Mouse (Mus musculus) kidney, embryonic 14.5 days (tissue): ENCODE data around the gene Pxmp4. TPM values are rescaled to one million over a fixed set of nuclear protein-coding genes. Genes with fewer than 3 reads are reported as not detected.

Source experiments
- ATAC-seq: fragments of 200-750 bp; cut with Nextera tagmentation; 2 replicates; pipeline ENCODE4 v1.8.0; 2017; ENCODE audit warnings: moderate number of reproducible peaks, mild to moderate bottlenecking, moderate TSS enrichment, moderate library complexity; ENCODE audit not compliant: low FRiP score, low TSS enrichment
- H3K27ac ChIP-seq: fragments of 300-500 bp; sonication (generic); 2 replicates; pipeline ENCODE4 v1.5.1; 2014; ENCODE audit warnings: low read depth, mild to moderate bottlenecking, low read length, moderate library complexity, mixed read lengths
- H3K27me3 ChIP-seq: fragments of 300-500 bp; sonication (generic); 2 replicates; pipeline ENCODE4 v1.6.1; 2014; ENCODE audit warnings: mild to moderate bottlenecking, low read length; ENCODE audit not compliant: control insufficient read depth, insufficient read depth
- H3K36me3 ChIP-seq: fragments of 300-500 bp; sonication (generic); 2 replicates; pipeline ENCODE4 v1.6.1; 2014; ENCODE audit warnings: low read length, mixed read lengths; ENCODE audit not compliant: control insufficient read depth, insufficient read depth
- H3K4me1 ChIP-seq: fragments of 300-500 bp; sonication (generic); 2 replicates; pipeline ENCODE4 v1.6.1; 2014; ENCODE audit warnings: low read length, mixed read lengths; ENCODE audit not compliant: control insufficient read depth, insufficient read depth
- H3K4me2 ChIP-seq: fragments of 300-500 bp; sonication (generic); replicated peaks from 2 replicates; pipeline ENCODE4 v1.6.1; 2014; ENCODE audit warnings: low read depth, mild to moderate bottlenecking, low read length
- H3K4me3 ChIP-seq: fragments of 300-500 bp; sonication (generic); 2 replicates; pipeline ENCODE4 v1.5.1; 2014; ENCODE audit warnings: mild to moderate bottlenecking, low read length
- H3K9ac ChIP-seq: fragments of 300-500 bp; sonication (generic); 2 replicates; pipeline ENCODE4 v1.6.1; 2014; ENCODE audit warnings: low read depth, mild to moderate bottlenecking, low read length, moderate library complexity
- H3K9me3 ChIP-seq: fragments of 300-500 bp; sonication (generic); 2 replicates; pipeline ENCODE4 v1.6.1; 2016; ENCODE audit warnings: low read length; ENCODE audit not compliant: control insufficient read depth
- WGBS: fragments of 180-500 bp; shearing (Covaris S2); extraction: QIAGEN DNeasy Blood & Tissue Kit; methylation state at CpG from one replicate; pipeline ENCODE4 v1.1.7; 2014; 5-methylcytosine and 5-hydroxymethylcytosine counted together
- polyA plus RNA-seq: library from polyadenylated mRNA; unstranded; fragments of >200 nt; fragmentation: Nextera tagmentation; extraction: Ambion mirVana; gene quantifications from 2 replicates; pipeline ENCODE4 v1.2.1, GENCODE M21; 2014

Gene Pxmp4
- polyA plus RNA-seq, 1 experiment from 2014 or later = 25.9 TPM

DNA sequence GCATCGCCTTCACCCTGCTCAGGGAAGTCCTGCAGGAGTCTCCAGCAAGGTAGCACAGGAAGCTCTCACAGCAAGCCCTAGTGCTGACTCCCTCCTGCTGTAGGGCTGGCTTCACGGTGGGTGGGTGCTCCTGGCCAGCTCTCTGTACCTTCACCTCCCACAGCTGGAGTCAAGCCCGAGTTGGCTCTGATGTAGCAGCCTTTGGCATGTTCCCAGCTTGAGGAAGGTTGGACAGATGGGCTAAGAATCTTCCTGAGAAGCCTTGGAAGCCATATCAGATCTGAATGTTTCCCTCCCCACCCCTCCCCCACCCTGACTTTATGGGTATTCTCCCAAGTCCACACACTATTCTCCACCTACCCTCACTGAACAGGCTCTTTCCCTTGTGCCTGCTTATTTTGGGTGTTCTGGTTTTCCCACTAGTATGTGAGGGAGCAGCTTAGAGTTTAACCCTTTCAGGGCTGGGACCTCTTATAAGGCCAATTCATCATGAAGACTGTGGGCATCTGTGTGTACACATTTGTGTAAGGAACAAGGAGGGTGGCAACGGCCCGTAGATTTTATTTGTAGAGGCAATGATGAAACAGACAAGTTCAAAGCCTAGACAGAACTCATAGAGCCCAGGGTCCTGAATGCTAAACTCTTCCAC is 46.2 kb downstream of the Pxmp4 start:
- Histone ChIP-seq H3K9me3 (no peaks in the 10 kb centered on the region), H3K27me3 (peaks cover 6% of the 10 kb centered on the region; the same call in 1 of the 2 replicates), H3K36me3 (peaks cover 17% of the 10 kb centered on the region), H3K27ac (no peak overlapping the region), H3K4me3 (no peak overlapping the region), H3K4me2 (no peak overlapping the region), H3K4me1 (peaks cover 6% of the 10 kb centered on the region; the same call in 1 of the 2 replicates), H3K9ac (no peak overlapping the region; the same call in 1 of the 2 replicates)
- WGBS = 49% methylated on average over 5 of the region's 5 CpGs
- ATAC-seq = no peak

DNA sequence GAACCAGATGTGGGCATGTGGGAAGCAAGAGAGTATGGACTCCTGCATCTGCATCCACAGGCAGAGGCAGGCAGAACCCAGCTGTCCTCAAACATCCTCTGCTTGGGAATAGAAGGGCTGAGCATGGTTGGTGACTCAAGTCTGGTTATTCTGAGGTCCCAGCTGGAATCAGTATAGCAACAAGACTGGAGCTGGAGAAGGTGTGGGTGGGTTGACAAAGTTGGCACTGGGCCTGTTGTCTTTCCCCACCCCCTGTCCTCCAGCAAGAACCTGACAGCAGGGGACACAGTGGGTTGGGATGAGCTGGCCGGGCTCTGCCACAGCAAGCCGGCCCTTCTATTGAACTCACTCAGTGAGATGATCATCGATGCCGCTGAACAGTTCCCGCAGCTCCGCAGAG is 48.3 kb downstream of the Pxmp4 start:
- Histone ChIP-seq H3K4me3 (no peak overlapping the region), H3K36me3 (no peaks in the 10 kb centered on the region), H3K27ac (no peak overlapping the region), H3K9ac (no peak overlapping the region), H3K27me3 (peaks cover 26% of the 10 kb centered on the region), H3K4me1 (peaks cover 6% of the 10 kb centered on the region; the same call in 1 of the 2 replicates), H3K9me3 (no peaks in the 10 kb centered on the region), H3K4me2 (no peak overlapping the region)
- ATAC-seq = no peak
- WGBS = 91% methylated on average over 6 of the region's 6 CpGs

DNA sequence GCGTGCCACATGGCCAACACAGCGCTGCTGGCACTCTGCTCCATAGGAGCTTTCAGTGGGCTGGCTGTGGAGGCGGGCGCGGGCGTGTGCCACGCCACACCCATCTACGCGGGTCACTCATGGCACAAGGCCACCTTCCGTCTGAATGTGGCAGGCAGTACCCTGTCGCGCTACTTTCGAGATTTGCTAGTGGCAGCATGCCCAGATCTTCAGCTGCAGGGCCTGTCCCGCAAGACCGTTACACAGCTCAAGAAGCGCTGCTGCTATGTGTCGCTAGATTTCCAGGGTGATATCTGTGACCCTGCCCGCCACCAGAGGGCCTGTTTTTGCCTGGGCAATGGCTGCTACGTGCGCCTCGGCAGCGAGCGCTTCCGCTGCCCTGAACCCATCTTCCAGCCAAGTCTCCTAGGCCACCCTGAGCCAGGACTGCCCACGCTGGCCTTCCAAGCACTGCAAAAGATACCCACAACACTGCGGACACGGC is 51.0 kb downstream of the Pxmp4 start:
- Histone ChIP-seq H3K4me3 (peak overlapping the region; percentile 12; the same call in 1 of the 2 replicates), H3K27ac (no peak overlapping the region), H3K4me1 (peaks cover 10% of the 10 kb centered on the region), H3K4me2 (peak overlapping the region; percentile 27), H3K27me3 (peaks cover 32% of the 10 kb centered on the region), H3K9me3 (no peaks in the 10 kb centered on the region), H3K9ac (no peak overlapping the region), H3K36me3 (no peaks in the 10 kb centered on the region)
- 32% methylated on average over 27 of the region's 27 CpGs for WGBS
- peak; percentile 16; the same call in 1 of the 2 replicates for ATAC-seq

DNA sequence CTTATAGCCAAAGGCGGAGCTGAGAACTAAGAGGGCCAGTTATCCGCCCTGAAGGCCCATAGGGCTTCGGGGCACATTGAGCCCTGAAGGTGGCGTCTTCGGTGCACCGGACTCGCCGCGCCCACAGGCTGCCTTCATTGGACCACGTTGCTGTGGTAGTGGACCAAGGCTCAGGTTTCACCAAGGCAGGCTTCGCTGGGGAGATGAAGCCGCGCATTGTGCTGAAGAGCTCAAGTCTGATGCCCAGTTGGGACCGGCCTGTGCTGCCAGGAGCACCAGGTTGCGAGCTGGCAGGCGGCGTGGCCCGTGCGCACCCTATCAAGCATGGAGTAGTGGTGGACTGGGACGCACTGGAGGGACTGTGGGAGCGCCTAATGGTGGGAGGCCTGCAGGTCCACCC is 51.6 kb downstream of the Pxmp4 start:
- Histone ChIP-seq H3K4me2 (peak overlapping the region; percentile 27), H3K36me3 (no peaks in the 10 kb centered on the region), H3K27me3 (peaks cover 32% of the 10 kb centered on the region), H3K4me3 (peak overlapping the region; percentile 12; the same call in 1 of the 2 replicates), H3K9ac (no peak overlapping the region), H3K9me3 (no peaks in the 10 kb centered on the region), H3K4me1 (peaks cover 10% of the 10 kb centered on the region), H3K27ac (no peak overlapping the region)
- peak; percentile 26; the same call in 1 of the 2 replicates for ATAC-seq
- WGBS = 31% methylated on average over 21 of the region's 21 CpGs

DNA sequence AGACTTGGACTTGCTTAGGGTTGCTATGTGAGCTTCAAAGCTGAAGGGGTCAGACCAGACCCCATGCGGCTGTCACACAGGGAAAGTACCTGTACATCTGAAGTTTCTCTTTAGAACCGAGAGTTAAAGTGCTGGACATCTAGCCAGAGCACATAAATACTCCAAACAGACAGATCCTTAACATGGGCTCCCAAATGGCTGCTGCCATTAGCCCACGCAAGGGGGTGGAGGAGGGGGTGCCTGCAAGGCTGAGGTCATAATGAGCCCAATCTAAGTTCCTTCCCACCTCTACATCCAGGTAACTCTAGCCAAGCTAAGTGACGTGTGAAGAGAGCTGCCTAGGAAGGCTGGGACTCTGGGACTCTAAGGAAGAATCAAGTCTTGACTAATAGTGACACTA is 52.0 kb downstream of the Pxmp4 start, which contains the start of gene Actl10:
Gene Actl10 (plus strand): TSS at position 301 of the 400 bp plus-strand sequence.
- Histone ChIP-seq H3K9me3 (no peaks in the 10 kb centered on the region), H3K36me3 (no peaks in the 10 kb centered on the region), H3K4me1 (peaks cover 10% of the 10 kb centered on the region), H3K4me2 (peak within 1 kb of the TSS; percentile 27), H3K9ac (no peak within 1 kb of the TSS), H3K27ac (no peak within 1 kb of the TSS), H3K4me3 (peak within 1 kb of the TSS; percentile 12; the same call in 1 of the 2 replicates), H3K27me3 (peaks cover 32% of the 10 kb centered on the region)
- no peak for ATAC-seq
- WGBS = 76% methylated on average over 4 of the region's 4 CpGs

DNA sequence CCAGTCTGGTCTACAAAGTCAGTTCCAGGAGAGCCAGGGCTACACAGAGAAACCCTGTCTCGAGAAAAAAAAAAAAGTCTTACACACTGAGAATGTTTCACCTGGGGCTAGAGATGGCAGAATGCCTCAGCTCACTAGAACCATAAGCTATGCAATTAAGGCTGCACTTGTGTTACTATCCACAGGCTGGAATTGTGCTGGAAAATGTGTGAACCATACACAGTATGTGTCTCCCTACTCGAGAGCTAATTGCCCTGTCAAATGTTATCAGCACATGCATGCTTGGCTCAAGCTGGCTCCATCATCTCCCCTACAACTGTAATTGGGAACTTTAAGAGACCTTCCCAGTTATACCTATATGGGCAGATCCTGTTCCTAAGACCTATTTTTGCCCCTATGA is 52.6 kb downstream of the Pxmp4 start:
- Histone ChIP-seq H3K9ac (no peak overlapping the region), H3K27me3 (peaks cover 32% of the 10 kb centered on the region), H3K4me3 (no peak overlapping the region), H3K4me1 (peaks cover 10% of the 10 kb centered on the region), H3K9me3 (no peaks in the 10 kb centered on the region), H3K4me2 (no peak overlapping the region), H3K27ac (no peak overlapping the region), H3K36me3 (no peaks in the 10 kb centered on the region)
- no peak for ATAC-seq
- 82% methylated on average over 2 of the region's 2 CpGs for WGBS

DNA sequence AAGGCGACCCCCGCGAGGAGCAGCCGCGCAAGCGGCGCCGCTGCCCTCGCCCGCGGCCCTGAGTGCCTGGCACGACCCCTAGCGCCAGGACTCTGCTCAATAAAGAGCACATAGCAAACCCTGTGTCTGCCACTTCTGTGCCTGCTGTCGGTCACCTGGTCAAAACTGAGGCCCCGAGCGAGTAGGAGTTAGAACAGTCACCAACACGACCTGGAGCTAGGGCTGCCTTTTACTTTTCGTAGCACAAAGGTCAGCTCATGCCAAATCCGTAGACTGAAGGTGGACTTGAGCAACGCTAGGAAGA is 53.7 kb downstream of the Pxmp4 start:
- Histone ChIP-seq H3K4me1 (peaks cover 10% of the 10 kb centered on the region), H3K4me3 (peak overlapping the region; percentile 42), H3K9me3 (no peaks in the 10 kb centered on the region), H3K27ac (no peak overlapping the region), H3K27me3 (peaks cover 32% of the 10 kb centered on the region), H3K36me3 (no peaks in the 10 kb centered on the region), H3K9ac (no peak overlapping the region), H3K4me2 (peak overlapping the region; percentile 92)
- 16% methylated on average over 20 of the region's 20 CpGs for WGBS
- ATAC-seq = no peak

DNA sequence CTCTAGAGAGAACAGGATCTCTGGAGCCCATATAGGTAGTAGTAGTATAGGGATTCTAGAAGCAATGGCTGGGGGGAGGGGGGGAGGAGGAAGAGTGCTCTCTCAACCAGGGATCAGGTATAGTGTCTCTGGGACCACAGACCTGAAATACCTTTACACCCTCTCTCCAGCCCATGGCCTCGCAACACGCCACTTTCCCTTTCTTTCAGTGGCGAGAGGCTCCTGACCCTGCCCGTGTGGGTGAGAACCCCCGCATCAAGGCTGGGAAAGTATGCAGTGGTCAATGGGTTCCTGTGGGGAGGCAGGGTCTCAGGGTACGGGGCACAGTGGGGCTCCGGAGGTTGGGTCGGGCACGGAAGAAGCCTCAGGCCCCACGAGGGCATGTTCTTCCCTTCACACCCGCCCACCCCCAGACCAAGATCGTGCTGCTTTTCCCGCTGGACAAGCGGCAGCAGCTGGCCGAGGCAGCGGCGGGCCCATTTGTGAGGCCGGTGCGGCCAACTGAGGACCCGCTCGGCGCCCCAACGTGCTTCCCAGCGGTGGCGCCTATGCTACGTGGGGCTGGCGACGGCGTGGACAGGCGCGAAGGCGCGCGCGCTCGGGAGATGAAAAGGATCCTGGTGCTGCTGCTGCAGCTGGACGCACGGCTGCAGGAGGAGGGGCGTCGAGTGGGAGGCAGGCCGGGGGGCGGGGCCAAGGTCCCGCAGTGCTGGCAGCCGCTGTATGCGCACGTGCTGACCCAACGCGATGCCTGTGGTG is 54.2 kb downstream of the Pxmp4 start:
- Histone ChIP-seq H3K4me2 (peak overlapping the region; percentile 92), H3K36me3 (no peaks in the 10 kb centered on the region), H3K27me3 (peaks cover 32% of the 10 kb centered on the region), H3K27ac (no peak overlapping the region), H3K4me1 (peaks cover 10% of the 10 kb centered on the region), H3K9ac (peak overlapping the region; percentile 42; the same call in 1 of the 2 replicates), H3K9me3 (no peaks in the 10 kb centered on the region), H3K4me3 (peak overlapping the region; percentile 42)
- ATAC-seq = peak; percentile 79; the same call in 1 of the 2 replicates
- WGBS = 3% methylated on average over 45 of the region's 48 CpGs

DNA sequence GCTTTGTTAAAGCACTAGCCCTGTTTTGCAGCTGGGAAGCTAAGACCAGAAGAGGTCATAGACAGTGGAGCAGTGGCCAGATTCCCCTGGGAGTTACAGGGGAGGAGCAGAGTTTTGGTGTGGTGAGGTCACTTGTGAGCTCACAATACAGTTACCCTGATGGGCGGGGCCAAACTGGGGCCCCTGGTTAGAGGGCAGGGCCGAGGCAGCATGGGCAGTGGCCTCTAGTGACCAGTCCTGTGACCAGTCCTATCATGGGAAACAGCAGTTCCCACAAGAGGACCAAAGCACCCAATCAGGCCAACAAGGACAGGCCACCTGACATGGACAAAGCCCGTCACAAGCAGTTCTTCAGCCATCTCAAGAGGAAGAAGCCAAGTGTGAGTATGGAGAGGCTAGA is 54.8 kb downstream of the Pxmp4 start:
- no peak for ATAC-seq

More for the DNA sequence above, 54.8 kb downstream of the Pxmp4 start:
- 38% methylated on average over 3 of the region's 3 CpGs for WGBS
- H3K4me3 ChIP-seq = no peak overlapping the region
- H3K36me3 ChIP-seq = no peaks in the 10 kb centered on the region
- peaks cover 10% of the 10 kb centered on the region for H3K4me1 ChIP-seq
- H3K9me3 ChIP-seq = no peaks in the 10 kb centered on the region
- no peak overlapping the region for H3K9ac ChIP-seq
- H3K27ac ChIP-seq = no peak overlapping the region
- peaks cover 32% of the 10 kb centered on the region for H3K27me3 ChIP-seq
- no peak overlapping the region for H3K4me2 ChIP-seq
